Mouse (Mus musculus) midbrain, embryonic 14.5 days (tissue): ENCODE results near the gene Tmem237. TPM values are rescaled to one million over a fixed set of nuclear protein-coding genes. Genes with fewer than 3 reads are reported as not detected.

ENCODE experiments used
- ATAC-seq: fragments of 200-750 bp; cut with Nextera tagmentation; 2 replicates; pipeline ENCODE4 v1.8.0; 2017; ENCODE audit warnings: moderate number of reproducible peaks, moderate library complexity; ENCODE audit not compliant: low FRiP score, low TSS enrichment
- DNase-seq: peaks from one replicate; pipeline ENCODE4 v3.0.0-alpha.2; 2015
- H3K27ac ChIP-seq: fragments of 300-500 bp; sonication (generic); replicated peaks from 2 replicates; pipeline ENCODE4 v1.5.1; 2014; ENCODE audit warnings: mild to moderate bottlenecking, low read depth, low read length, moderate library complexity
- H3K27me3 ChIP-seq: fragments of 300-500 bp; sonication (generic); 2 replicates; pipeline ENCODE4 v1.6.1; 2014; ENCODE audit warnings: low read length, control low read depth, mixed read lengths; ENCODE audit not compliant: control insufficient read depth, insufficient read depth
- H3K36me3 ChIP-seq: fragments of 300-500 bp; sonication (generic); 2 replicates; pipeline ENCODE4 v1.6.1; 2014; ENCODE audit warnings: low read length, control low read depth; ENCODE audit not compliant: control insufficient read depth, insufficient read depth
- H3K4me1 ChIP-seq: fragments of 300-500 bp; sonication (generic); 2 replicates; pipeline ENCODE4 v1.6.1; 2014; ENCODE audit warnings: mild to moderate bottlenecking, antibody characterized with exemption, low read length, control low read depth; ENCODE audit not compliant: control insufficient read depth, insufficient read depth
- H3K4me2 ChIP-seq: fragments of 300-500 bp; sonication (generic); 2 replicates; pipeline ENCODE4 v1.6.1; 2014; ENCODE audit warnings: mild to moderate bottlenecking, low read length, moderate library complexity
- H3K4me3 ChIP-seq: fragments of 300-500 bp; sonication (generic); replicated peaks from 2 replicates; pipeline ENCODE4 v1.5.1; 2014; ENCODE audit warnings: low read depth, low read length
- H3K9ac ChIP-seq: fragments of 300-500 bp; sonication (generic); replicated peaks from 2 replicates; pipeline ENCODE4 v1.6.1; 2014; ENCODE audit warnings: mild to moderate bottlenecking, low read length, moderate library complexity
- H3K9me3 ChIP-seq: fragments of 300-500 bp; sonication (generic); 2 replicates; pipeline ENCODE4 v1.6.1; 2016; ENCODE audit warnings: low read length, control low read depth, mixed read lengths; ENCODE audit not compliant: control insufficient read depth
- WGBS: fragments of 180-500 bp; shearing (Covaris S2); extraction: QIAGEN DNeasy Blood & Tissue Kit; methylation state at CpG from one replicate; pipeline ENCODE4 v1.1.7; 2014; 5-methylcytosine and 5-hydroxymethylcytosine counted together
- polyA plus RNA-seq: library from polyadenylated mRNA; unstranded; fragments of >200 nt; fragmentation: Nextera tagmentation; extraction: Ambion mirVana; gene quantifications from 2 replicates; pipeline ENCODE4 v1.2.1, GENCODE M21; 2014

Gene Tmem237
- polyA plus RNA-seq, 1 experiment from 2014 or later = 24.3 TPM

- no peaks in the 10 kb centered on the region for H3K4me1 ChIP-seq
- no peak overlapping the region for H3K27ac ChIP-seq
- no peaks in the 10 kb centered on the region for H3K36me3 ChIP-seq
- H3K4me2 ChIP-seq = no peak overlapping the region
- DNase-seq (no peak), ATAC-seq (no peak)
- H3K4me3 ChIP-seq = no peak overlapping the region
- WGBS = 42% methylated on average over 3 of the region's 3 CpGs
- H3K27me3 ChIP-seq = no peaks in the 10 kb centered on the region
- no peaks in the 10 kb centered on the region for H3K9me3 ChIP-seq
- no peak overlapping the region for H3K9ac ChIP-seq
Observed at GRCm38 (mm10) chr1:59063697-59064096, 56.5 kb downstream of the Tmem237 start.

- ATAC-seq = no peak
- H3K36me3 ChIP-seq = no peaks in the 10 kb centered on the region
- H3K9ac ChIP-seq = no peak overlapping the region
- DNase-seq = no peak
- no peaks in the 10 kb centered on the region for H3K4me1 ChIP-seq
- 72% methylated on average over 2 of the region's 2 CpGs for WGBS
- H3K4me2 ChIP-seq = no peak overlapping the region
- H3K9me3 ChIP-seq = no peaks in the 10 kb centered on the region
- H3K27me3 ChIP-seq = no peaks in the 10 kb centered on the region
- H3K4me3 ChIP-seq = no peak overlapping the region
- H3K27ac ChIP-seq = no peak overlapping the region
Observed at GRCm38 (mm10) chr1:59056955-59057354, 63.3 kb downstream of the Tmem237 start.

GRCm38 (mm10) chr1:59051306-59051705 is 68.9 kb downstream of the Tmem237 start:
- Histone ChIP-seq H3K4me1 (no peaks in the 10 kb centered on the region), H3K4me3 (no peak overlapping the region), H3K27ac (no peak overlapping the region), H3K9ac (no peak overlapping the region), H3K4me2 (no peak overlapping the region), H3K9me3 (no peaks in the 10 kb centered on the region), H3K36me3 (no peaks in the 10 kb centered on the region), H3K27me3 (no peaks in the 10 kb centered on the region)
- no peak for ATAC-seq
- DNase-seq = no peak
- 83% methylated on average over 2 of the region's 2 CpGs for WGBS

Other genes with a start within 250 kb of the Tmem237 start
- gene Trak2, start 147.0 kb downstream of the Tmem237 start, polyA plus RNA-seq = 15.4 and 18.2 TPM in 2 replicates
- 101 and 115 TPM in 2 replicates for gene Stradb, start 146.9 kb downstream of the Tmem237 start, polyA plus RNA-seq
- 4.1 TPM in 1 of 2 replicates, not detected in the other for gene C2cd6, start 25.5 kb downstream of the Tmem237 start, polyA plus RNA-seq
- gene Mpp4, start 43.0 kb upstream of the Tmem237 start, polyA plus RNA-seq = 0.89 and 1.4 TPM in 2 replicates
- 12.7 and 24.1 TPM in 2 replicates for gene Als2, start 116.8 kb upstream of the Tmem237 start, polyA plus RNA-seq
- gene Cdk15, start 136.5 kb upstream of the Tmem237 start, polyA plus RNA-seq = 1.2 and 1.7 TPM in 2 replicates